Mouse (Mus musculus) left cerebral cortex, adult 2 months (tissue): ENCODE data around the gene Rsc1a1. TPM values are rescaled to one million over a fixed set of nuclear protein-coding genes. Genes with fewer than 3 reads are reported as not detected.

Source experiments
- DNase-seq, 2 experiments: peaks; one replicate each; pipeline ENCODE4 v3.0.0; 2021 to 2022; ENCODE audit warnings: low spot score in 2 of 2, mixed read lengths in 1 of 2; ENCODE audit errors: extremely low spot score in 1 of 2
- H3K27ac ChIP-seq: fragments of 200-600 bp; 2 replicates; pipeline ENCODE4 v1.8.1; 2022
- H3K4me3 ChIP-seq: fragments of 200-600 bp; 2 replicates; pipeline ENCODE4 v1.8.1; 2022
- CTCF ChIP-seq: fragments of 200-600 bp; IDR thresholded peaks from 2 replicates; pipeline ENCODE4 v1.8.1; 2022; ENCODE audit warnings: antibody characterized with exemption, mild to moderate bottlenecking, moderate library complexity
- intact Hi-C: fragments of 180-260 bp; cut with DNase I; formaldehyde crosslinking; loops from one replicate; pipeline ENCODE4 v1.15.1; 2025
- total RNA-seq, 2 experiments: library from RNA; stranded (reverse); gene quantifications; 2 replicates each; pipeline ENCODE4 v1.2.3; 2021

Gene Rsc1a1
- total RNA-seq, 2 experiments from 2014 or later = 1.1 to 1.2 TPM

DNA sequence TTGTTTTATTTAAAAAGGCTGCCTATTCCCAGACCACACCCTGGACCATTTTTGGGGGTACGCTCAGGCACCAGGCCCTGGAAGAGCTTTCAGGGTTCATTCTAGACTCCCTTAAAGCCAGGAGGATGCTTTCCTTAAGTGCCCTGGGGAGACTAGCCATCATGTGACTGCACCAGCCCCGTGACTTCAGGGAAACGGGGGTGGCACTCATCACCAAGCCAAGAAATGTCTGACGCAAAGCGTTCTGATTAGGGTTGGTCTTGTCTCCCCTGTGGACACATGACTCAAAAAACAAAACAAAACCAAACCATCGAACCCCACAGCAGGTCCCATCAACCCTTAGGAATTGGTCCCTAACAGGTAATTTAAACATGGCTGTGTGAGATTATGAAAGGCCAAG is 34.1 kb downstream of the Rsc1a1 start:
- TF ChIP-seq CTCF = no peak
- intact Hi-C loops = no loop called here

DNA sequence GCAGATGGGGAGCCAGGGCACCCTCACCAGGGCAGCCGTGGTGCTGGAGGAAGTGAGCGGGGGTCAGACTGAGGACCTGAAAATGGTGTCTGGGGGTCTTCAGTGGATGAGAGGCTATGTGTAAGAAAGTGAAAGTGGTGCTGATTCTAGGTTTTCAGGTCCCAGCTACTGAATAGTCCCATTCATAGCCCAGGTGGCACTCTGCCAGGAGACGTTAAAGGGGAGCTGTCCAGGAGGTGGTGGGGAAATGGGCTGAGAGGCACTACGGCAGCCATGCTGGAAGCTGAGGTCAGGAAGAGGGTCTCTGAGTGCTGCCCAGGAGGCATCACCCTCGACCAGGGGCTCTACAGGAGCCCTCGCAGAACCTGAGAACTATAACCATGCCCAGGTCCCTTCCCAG is 36.2 kb downstream of the Rsc1a1 start:
- TF ChIP-seq CTCF = no peak
- intact Hi-C loops = no loop called here
- no peak for DNase-seq
- no peak overlapping the region; the same call in 1 of the 2 replicates for H3K27ac ChIP-seq
- no peak overlapping the region for H3K4me3 ChIP-seq

More for the DNA sequence above, 34.1 kb downstream of the Rsc1a1 start:
- Histone ChIP-seq H3K27ac (no peak overlapping the region), H3K4me3 (no peak overlapping the region)
- no peak for DNase-seq

- intact Hi-C loops = no loop called here
- H3K4me3 ChIP-seq = no peak overlapping the region
- no peak for TF ChIP-seq CTCF
- no peak for DNase-seq
- no peak overlapping the region for H3K27ac ChIP-seq
These were observed 37.1 kb downstream of the Rsc1a1 start for GRCm38 (mm10) chr4:141648262-141648661.

GRCm38 (mm10) chr4:141647187-141647586 is 38.2 kb downstream of the Rsc1a1 start:
- Histone ChIP-seq H3K27ac (no peak overlapping the region), H3K4me3 (no peak overlapping the region)
- DNase-seq = no peak
- TF ChIP-seq CTCF = no peak
- intact Hi-C loops = no loop called here

GRCm38 (mm10) chr4:141645988-141646387 is 39.4 kb downstream of the Rsc1a1 start:
- no peak for TF ChIP-seq CTCF
- intact Hi-C loops = no loop called here
- Histone ChIP-seq H3K4me3 (no peak overlapping the region), H3K27ac (no peak overlapping the region)
- no peak for DNase-seq

DNA sequence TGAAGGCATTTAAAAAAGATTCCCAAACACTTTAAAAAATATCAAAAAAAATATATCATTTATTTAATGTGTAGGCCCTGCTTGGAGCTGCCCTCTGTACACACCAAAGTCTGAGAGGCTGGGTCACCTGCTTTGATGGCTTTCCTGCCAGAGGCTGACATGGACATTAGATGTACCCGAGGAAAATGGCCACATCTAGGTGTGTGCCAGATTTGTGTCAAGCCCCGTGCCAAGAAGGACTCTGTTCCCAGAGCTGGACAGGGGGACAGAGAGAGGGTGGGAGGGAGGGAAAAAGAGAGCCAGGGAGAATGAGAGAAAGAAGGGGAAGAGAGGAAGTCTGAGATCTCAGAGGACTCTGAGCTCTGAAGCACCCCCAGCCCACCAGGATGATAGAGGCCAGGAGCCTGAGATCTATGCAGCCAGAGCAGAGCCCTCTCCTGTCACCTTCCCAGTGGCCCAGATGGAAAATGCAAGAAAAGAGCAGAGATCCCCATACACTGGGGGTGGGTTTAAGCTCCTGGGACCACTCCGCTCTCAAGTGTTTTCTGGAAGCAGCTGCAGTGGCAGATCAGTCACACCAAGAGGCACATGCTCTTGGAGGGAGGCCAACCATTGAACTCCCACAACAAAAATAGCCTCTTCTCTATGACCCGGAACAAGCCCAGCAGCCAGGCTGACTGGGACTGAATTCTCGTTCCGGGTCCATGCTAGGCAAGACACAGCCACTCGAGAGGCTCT is 42.1 kb downstream of the Rsc1a1 start:
- TF ChIP-seq CTCF = no peak
- peak in 1 of 2 experiments; percentile 45 for DNase-seq
- Histone ChIP-seq H3K4me3 (no peak overlapping the region), H3K27ac (peak overlapping the region; percentile 75)
- intact Hi-C loops = no loop called here

DNA sequence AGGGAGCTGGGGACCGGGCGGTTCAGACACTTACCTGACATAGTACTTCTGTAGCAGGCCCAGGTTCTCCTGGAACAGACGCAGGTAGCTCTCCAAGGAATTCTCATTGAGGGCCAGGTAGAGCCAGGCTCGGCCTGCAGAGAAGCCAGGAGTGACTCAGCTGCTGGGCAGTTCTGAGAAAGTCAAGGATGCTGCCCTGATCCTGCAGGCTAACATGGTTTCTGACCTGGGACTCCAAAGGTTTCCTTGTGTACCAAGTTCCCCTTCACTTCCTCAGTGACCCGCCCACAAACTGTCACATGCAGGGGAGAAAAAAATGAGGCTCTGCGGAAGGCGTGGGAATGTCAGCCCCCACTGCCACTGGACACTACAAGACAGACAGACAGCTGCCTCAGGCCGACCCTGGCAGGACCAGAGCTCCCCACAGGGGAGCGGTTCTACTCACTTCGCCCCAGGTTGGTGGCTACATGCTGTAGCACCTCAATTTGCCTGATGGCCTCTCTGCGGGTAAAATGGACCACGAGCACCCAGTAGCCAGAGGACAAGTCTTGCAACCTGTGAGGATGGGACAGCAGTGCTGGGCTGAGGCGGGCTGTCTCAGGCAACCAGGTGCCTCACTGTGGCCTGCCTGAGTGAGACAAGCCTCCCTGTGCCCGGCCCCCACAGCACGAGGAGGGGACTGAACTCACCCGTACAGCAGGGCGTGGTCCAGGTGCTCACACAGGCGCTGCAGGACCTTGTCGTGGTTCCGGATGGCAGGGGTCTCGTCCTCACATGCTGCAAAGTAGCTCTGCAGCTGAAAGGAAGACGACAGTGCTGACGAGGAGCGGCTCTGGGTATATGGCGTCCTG is 43.2 kb downstream of the Rsc1a1 start:
- no peak overlapping the region for H3K4me3 ChIP-seq
- peak overlapping the region; percentile 41; the same call in 1 of the 2 replicates for H3K27ac ChIP-seq
- intact Hi-C loops = no loop called here
- TF ChIP-seq CTCF = no peak
- DNase-seq = no peak

- no peak for DNase-seq
- intact Hi-C loops = no loop called here
- Histone ChIP-seq H3K27ac (peak overlapping the region; percentile 41; the same call in 1 of the 2 replicates), H3K4me3 (no peak overlapping the region)
- TF ChIP-seq CTCF = no peak
These were observed 44.0 kb downstream of the Rsc1a1 start for GRCm38 (mm10) chr4:141641353-141641771.

DNA sequence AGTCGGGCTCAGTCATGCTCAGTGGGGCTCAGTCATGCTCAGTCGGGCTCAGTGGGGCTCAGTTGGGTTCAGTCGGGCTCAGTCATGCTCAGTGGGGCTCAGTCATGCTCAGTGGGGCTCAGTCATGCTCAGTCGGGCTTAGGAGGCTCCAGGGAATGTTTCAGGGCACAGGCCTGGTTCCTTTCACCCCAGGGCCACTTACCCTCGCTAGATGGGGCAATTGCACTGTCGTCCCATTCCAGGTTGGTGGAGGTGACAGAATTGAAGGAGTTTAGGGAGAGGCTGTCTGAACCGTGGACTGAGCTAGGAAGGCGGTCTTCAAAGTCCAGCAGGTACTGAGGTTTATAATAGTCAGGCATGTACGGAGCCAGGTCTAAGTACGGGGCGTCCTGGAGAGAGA is 45.9 kb downstream of the Rsc1a1 start:
- H3K27ac ChIP-seq = no peak overlapping the region
- intact Hi-C loops = no loop called here
- no peak; the same call in 1 of the 2 replicates for TF ChIP-seq CTCF
- H3K4me3 ChIP-seq = no peak overlapping the region
- no peak for DNase-seq

DNA sequence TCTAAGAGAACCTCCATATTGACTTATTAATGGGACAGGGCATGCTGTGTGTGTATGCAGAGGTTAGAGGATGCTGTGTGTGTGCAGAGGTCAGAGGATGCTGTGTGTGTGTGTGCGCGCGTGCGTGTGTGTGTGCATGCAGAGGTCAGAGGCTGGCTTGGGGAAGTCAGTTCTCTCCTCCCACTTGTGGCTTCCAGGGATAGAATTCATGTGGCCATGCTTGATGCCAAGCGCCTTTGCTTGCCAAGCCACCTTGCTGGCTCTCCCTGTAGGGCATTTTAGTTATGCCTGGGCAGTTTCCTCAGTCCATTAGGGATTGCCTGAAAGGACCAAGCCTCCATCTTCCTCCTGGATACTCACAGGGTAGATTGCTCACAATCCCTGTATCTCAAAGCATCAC is 48.7 kb downstream of the Rsc1a1 start:
- H3K27ac ChIP-seq = no peak overlapping the region
- DNase-seq = no peak
- TF ChIP-seq CTCF = no peak
- H3K4me3 ChIP-seq = no peak overlapping the region
- intact Hi-C loops = no loop called here

GRCm38 (mm10) chr4:141635991-141636390 is 49.4 kb downstream of the Rsc1a1 start:
- no peak overlapping the region for H3K4me3 ChIP-seq
- TF ChIP-seq CTCF = no peak
- no peak overlapping the region for H3K27ac ChIP-seq
- DNase-seq = no peak
- intact Hi-C loops = no loop called here

Other genes starting within 250 kb of the Rsc1a1 start
- gene Srarp, start 249.5 kb downstream of the Rsc1a1 start, total RNA-seq = 1 to 10 TPM; 3.8 to 4.2 TPM
- gene Zbtb17, start 240.9 kb downstream of the Rsc1a1 start, total RNA-seq = 10 to 100 TPM; 45.3 to 46.4 TPM
- 10 to 100 TPM; 68.0 to 73.2 TPM for gene Spen, start 147.0 kb downstream of the Rsc1a1 start, total RNA-seq
- 1 to 10 TPM in 1 of 2 experiments, under 1 TPM in 1; 0.75 to 1.1 TPM for gene Fblim1, start 79.5 kb downstream of the Rsc1a1 start, total RNA-seq
- 1 to 10 TPM in 1 of 2 experiments, under 1 TPM in 1; 0.30 to 1.1 TPM for gene Tmem82, start 67.0 kb downstream of the Rsc1a1 start, total RNA-seq
- 1 to 10 TPM; 3.2 TPM for gene Slc25a34, start 61.8 kb downstream of the Rsc1a1 start, total RNA-seq
- gene Plekhm2, start 20.7 kb downstream of the Rsc1a1 start, total RNA-seq = 10 to 100 TPM; 90.1 to 94.2 TPM
- 10 to 100 TPM; 47.8 to 48.5 TPM for gene Ddi2, start 37.8 kb upstream of the Rsc1a1 start, total RNA-seq
- gene Agmat, start 61.1 kb upstream of the Rsc1a1 start, total RNA-seq = 1 to 10 TPM; 2.0 to 2.7 TPM
- 10 to 100 TPM; 43.4 to 43.7 TPM for gene Dnajc16, start 105.3 kb upstream of the Rsc1a1 start, total RNA-seq
- 10 to 100 TPM; 22.1 to 22.4 TPM for gene Casp9, start 108.0 kb upstream of the Rsc1a1 start, total RNA-seq
- gene Cela2a, start 140.6 kb upstream of the Rsc1a1 start, total RNA-seq = not detected
- not detected for gene Ctrc, start 160.8 kb upstream of the Rsc1a1 start, total RNA-seq
- 100 to 1,000 TPM; 271 to 279 TPM for gene Efhd2, start 189.3 kb upstream of the Rsc1a1 start, total RNA-seq